Mouse (Mus musculus) midbrain, embryonic 11.5 days (tissue): ENCODE measurements at regions not wholly inside any gene's neighbourhood (a gene's known extent, or its start where the extent isn't known, plus 50 kb on each side); places are given as distances from the start of the nearest gene placed in this dataset.
A peak's percentile ranks its signal among the peaks of the same experiment; 100 is the strongest.

ENCODE experiments used
- ATAC-seq: fragments of 200-750 bp; cut with Nextera tagmentation; 2 replicates; pipeline ENCODE4 v1.8.0; 2017; ENCODE audit warnings: moderate TSS enrichment, moderate library complexity; ENCODE audit not compliant: low FRiP score
- DNase-seq: peaks from one replicate; pipeline ENCODE4 v3.0.0; 2015; ENCODE audit warnings: low spot score; ENCODE audit errors: missing footprints
- H3K27ac ChIP-seq: fragments of 300-500 bp; sonication (generic); 2 replicates; pipeline ENCODE4 v1.5.1; 2014; ENCODE audit warnings: low read depth, low read length
- H3K27me3 ChIP-seq: fragments of 300-500 bp; sonication (generic); 2 replicates; pipeline ENCODE4 v1.6.1; 2014; ENCODE audit warnings: mild to moderate bottlenecking, low read length, moderate library complexity, mixed read lengths; ENCODE audit not compliant: control insufficient read depth, insufficient read depth
- H3K36me3 ChIP-seq: fragments of 300-500 bp; sonication (generic); 2 replicates; pipeline ENCODE4 v1.6.1; 2014; ENCODE audit warnings: mild to moderate bottlenecking, low read length, moderate library complexity, mixed read lengths; ENCODE audit not compliant: control insufficient read depth, insufficient read depth
- H3K4me1 ChIP-seq: fragments of 300-500 bp; sonication (generic); 2 replicates; pipeline ENCODE4 v1.6.1; 2014; ENCODE audit warnings: low read length; ENCODE audit not compliant: control insufficient read depth, insufficient read depth
- H3K4me2 ChIP-seq: fragments of 300-500 bp; sonication (generic); 2 replicates; pipeline ENCODE4 v1.6.1; 2014; ENCODE audit warnings: mild to moderate bottlenecking, moderate library complexity
- H3K4me3 ChIP-seq: fragments of 300-500 bp; sonication (generic); 2 replicates; pipeline ENCODE4 v1.5.1; 2014; ENCODE audit warnings: low read depth, low read length
- H3K9ac ChIP-seq: fragments of 300-500 bp; sonication (generic); 2 replicates; pipeline ENCODE4 v1.6.1; 2014; ENCODE audit warnings: low read length
- H3K9me3 ChIP-seq: fragments of 300-500 bp; sonication (generic); 2 replicates; pipeline ENCODE4 v1.6.1; 2016; ENCODE audit warnings: low read length; ENCODE audit not compliant: control insufficient read depth
- WGBS: fragments of 180-500 bp; shearing (Covaris S2); extraction: QIAGEN DNeasy Blood & Tissue Kit; methylation state at CpG from one replicate; pipeline ENCODE4 v1.1.7; 2014; 5-methylcytosine and 5-hydroxymethylcytosine counted together

DNA sequence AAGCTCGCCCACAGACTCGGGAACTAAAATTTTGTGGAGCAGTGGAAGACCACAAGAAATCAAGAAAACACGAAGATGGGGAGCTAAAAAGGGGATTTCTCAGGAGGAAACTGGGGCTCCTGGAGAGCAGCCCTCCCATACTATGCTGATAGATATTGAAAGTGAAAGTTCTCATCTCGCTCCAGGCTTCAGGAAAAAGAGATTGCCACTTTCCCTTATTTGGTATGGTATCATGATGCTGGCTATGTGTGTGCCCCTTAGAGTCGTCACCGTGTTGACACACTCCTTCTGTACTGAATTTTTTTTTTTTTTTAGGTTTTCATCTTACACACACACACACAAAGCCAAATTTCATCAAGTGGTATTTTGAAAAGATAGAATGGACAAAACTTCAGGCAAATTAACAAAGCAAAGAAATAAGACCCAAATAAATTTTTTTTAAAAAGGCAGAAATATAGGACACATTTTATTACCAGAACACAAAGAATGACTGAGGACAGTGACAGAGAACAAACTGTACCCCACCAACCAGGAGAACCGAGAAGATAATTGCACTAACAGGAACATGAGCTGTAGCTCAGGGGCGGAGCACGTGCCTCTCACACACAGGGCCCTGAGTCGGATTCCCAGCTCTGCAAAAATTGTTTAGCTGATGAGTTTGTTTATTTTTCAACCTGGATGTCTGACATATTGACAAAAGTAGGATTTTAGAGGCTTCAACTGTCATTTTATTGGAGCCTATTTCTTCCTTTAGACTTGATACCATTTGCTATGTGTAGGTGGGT, 244.8 kb downstream of the Ipo11 start:
- DNase-seq = no peak
- no peak overlapping the region for H3K9ac ChIP-seq
- no peaks in the 10 kb centered on the region for H3K9me3 ChIP-seq
- H3K27me3 ChIP-seq = no peaks in the 10 kb centered on the region
- ATAC-seq = no peak
- no peak overlapping the region for H3K4me2 ChIP-seq
- H3K4me3 ChIP-seq = no peak overlapping the region
- no peaks in the 10 kb centered on the region for H3K36me3 ChIP-seq
- H3K4me1 ChIP-seq = no peaks in the 10 kb centered on the region
- WGBS = 84% methylated on average over 10 of the region's 10 CpGs
- H3K27ac ChIP-seq = no peak overlapping the region

DNA sequence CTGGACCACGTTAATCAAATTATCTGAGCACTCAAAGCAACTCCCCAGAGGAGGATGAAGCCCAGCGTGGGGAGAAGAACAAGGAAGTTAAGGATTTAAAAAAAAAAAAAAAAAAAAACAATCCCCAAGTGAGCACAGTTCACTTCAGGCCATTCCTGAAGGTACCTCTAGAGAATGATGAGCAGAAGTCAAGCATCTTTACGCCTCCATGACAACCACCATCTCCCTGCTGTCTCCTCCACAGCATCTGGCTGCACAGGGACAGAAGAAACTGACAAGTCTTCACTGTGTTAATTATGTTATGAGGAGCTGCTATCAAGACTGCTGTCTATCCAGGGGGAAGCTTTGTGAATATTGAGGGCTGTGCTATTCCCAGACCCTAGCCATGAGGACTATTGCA, 246.6 kb downstream of the Ipo11 start:
- no peak for DNase-seq
- H3K4me1 ChIP-seq = no peaks in the 10 kb centered on the region
- no peaks in the 10 kb centered on the region for H3K36me3 ChIP-seq
- no peak overlapping the region for H3K4me3 ChIP-seq
- no peak for ATAC-seq
- no peak overlapping the region for H3K27ac ChIP-seq
- WGBS = 72% methylated on average over 3 of the region's 3 CpGs
- no peaks in the 10 kb centered on the region for H3K27me3 ChIP-seq
- H3K9ac ChIP-seq = no peak overlapping the region
- no peaks in the 10 kb centered on the region for H3K9me3 ChIP-seq
- no peak overlapping the region for H3K4me2 ChIP-seq

DNA sequence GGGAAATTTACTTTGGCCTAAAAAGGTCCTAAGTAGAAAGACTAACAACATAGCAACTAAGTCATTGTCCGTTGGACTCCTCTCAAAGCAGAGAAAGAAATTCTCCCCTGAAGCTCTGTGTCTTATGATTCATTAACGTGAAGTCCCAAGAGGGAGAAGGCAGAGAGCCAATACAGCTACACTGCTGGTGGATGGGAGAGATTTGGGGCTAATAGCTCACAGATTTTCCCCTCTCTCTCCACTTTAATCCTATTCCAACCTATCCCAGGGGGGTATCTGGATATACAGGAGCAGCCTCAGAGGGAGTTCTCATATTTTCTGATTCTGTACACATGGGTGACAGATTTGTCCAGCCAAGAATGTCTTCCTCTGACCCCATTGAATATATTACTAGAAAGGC, 247.1 kb downstream of the Ipo11 start:
- H3K4me2 ChIP-seq = no peak overlapping the region
- DNase-seq (no peak), ATAC-seq (no peak)
- no peak overlapping the region for H3K4me3 ChIP-seq
- no peak overlapping the region for H3K27ac ChIP-seq
- no peak overlapping the region for H3K9ac ChIP-seq
- no peaks in the 10 kb centered on the region for H3K4me1 ChIP-seq
- WGBS = 70% methylated on average over 2 of the region's 2 CpGs
- no peaks in the 10 kb centered on the region for H3K27me3 ChIP-seq
- no peaks in the 10 kb centered on the region for H3K9me3 ChIP-seq
- H3K36me3 ChIP-seq = no peaks in the 10 kb centered on the region

DNA sequence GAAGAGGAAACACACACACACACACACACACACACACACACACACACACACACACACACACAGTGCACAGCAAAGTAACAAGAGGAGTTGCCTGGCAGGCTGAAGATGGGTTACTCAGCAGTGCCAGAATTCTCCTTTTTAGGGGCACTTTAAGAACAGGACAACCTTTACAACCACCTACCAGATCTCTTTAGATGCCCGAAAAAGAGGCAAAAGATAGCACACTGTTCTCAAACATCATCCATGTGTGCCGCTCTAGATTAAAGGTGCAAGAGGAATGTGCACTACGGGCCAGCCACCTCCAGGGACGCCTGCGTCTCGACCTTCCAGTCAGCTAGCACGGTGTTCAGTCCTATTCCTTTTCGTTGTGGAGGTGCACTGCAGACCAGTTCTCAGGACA, 247.7 kb downstream of the Ipo11 start:
- H3K4me1 ChIP-seq = no peaks in the 10 kb centered on the region
- ATAC-seq (no peak), DNase-seq (no peak)
- no peaks in the 10 kb centered on the region for H3K27me3 ChIP-seq
- no peak overlapping the region for H3K4me3 ChIP-seq
- 92% methylated on average over 8 of the region's 8 CpGs for WGBS
- no peaks in the 10 kb centered on the region for H3K9me3 ChIP-seq
- H3K4me2 ChIP-seq = no peak overlapping the region
- no peak overlapping the region for H3K9ac ChIP-seq
- no peak overlapping the region for H3K27ac ChIP-seq
- H3K36me3 ChIP-seq = no peaks in the 10 kb centered on the region

DNA sequence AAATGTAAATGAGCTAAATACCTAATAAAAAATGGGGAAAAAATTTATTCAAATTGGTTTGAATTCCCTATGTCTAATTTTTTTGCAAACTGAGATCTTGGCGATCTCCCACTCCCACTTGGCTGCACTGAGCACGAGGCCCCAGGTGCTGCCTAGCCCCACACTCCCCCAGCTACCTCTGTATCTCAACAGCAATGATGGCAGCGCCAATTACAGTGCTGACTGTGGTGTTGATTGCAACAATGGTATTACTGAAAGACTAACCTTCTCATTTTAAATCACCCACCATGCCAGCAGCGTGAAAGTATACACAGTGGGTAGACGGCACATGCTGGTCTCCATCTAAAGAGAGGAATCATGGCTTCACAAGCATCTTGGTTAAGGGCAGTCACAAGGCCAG, 267.1 kb downstream of the Ipo11 start:
- no peaks in the 10 kb centered on the region for H3K4me1 ChIP-seq

DNA sequence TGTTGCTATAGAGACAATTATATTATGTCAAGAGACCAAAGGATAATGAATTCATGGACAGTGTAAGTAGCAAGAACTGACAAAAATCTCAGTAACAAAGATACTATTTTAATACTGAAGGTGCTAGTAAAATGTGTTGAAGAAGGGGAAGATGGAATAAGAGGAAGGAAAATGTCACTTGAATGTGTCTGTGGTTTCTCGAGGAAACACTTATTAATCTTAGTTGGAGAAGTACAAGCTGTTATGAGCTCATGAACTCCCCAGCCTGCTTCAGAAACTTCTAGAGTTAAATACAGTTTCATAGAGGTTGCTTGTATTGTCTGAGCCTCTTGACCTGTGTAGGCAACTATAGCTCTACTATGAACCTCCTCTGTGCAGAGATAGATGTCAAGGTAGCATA, 274.6 kb downstream of the Ipo11 start:
- Histone ChIP-seq H3K9me3 (no peaks in the 10 kb centered on the region), H3K9ac (no peak overlapping the region), H3K36me3 (no peaks in the 10 kb centered on the region), H3K4me3 (no peak overlapping the region), H3K27me3 (no peaks in the 10 kb centered on the region), H3K4me1 (no peaks in the 10 kb centered on the region), H3K27ac (no peak overlapping the region), H3K4me2 (no peak overlapping the region)
- DNase-seq (no peak), ATAC-seq (no peak)
- WGBS = 96% methylated on average over 1 of the region's 1 CpGs

More for the DNA sequence above, 267.1 kb downstream of the Ipo11 start:
- no peak overlapping the region for H3K9ac ChIP-seq
- DNase-seq = no peak
- H3K4me2 ChIP-seq = no peak overlapping the region
- no peaks in the 10 kb centered on the region for H3K9me3 ChIP-seq
- 84% methylated on average over 5 of the region's 5 CpGs for WGBS
- no peak overlapping the region for H3K27ac ChIP-seq
- H3K27me3 ChIP-seq = no peaks in the 10 kb centered on the region
- no peak overlapping the region for H3K4me3 ChIP-seq
- H3K36me3 ChIP-seq = no peaks in the 10 kb centered on the region
- ATAC-seq = no peak

DNA sequence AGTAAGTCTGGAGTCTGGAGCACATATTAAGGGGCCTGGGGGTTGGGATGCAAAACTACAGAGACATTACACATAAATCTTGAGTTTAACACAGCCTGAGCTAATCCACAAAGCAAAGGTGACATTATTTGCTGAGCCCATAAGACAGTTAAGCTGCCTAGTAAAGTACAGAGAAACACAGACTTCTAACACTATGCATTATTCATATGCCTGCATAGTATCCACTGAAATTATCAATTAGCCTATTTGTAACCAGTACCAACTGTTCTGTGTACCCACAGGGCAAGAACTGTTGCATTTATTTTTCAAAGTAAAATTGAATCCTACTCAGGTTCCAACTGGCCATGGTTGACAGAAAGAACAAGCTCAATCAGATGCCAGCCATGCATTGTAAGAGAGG, 287.4 kb downstream of the Ipo11 start:
- Histone ChIP-seq H3K36me3 (no peaks in the 10 kb centered on the region), H3K27me3 (no peaks in the 10 kb centered on the region), H3K4me3 (no peak overlapping the region), H3K27ac (no peak overlapping the region), H3K4me1 (no peaks in the 10 kb centered on the region), H3K9me3 (no peaks in the 10 kb centered on the region), H3K4me2 (no peak overlapping the region), H3K9ac (no peak overlapping the region)
- no peak for ATAC-seq
- DNase-seq = no peak

DNA sequence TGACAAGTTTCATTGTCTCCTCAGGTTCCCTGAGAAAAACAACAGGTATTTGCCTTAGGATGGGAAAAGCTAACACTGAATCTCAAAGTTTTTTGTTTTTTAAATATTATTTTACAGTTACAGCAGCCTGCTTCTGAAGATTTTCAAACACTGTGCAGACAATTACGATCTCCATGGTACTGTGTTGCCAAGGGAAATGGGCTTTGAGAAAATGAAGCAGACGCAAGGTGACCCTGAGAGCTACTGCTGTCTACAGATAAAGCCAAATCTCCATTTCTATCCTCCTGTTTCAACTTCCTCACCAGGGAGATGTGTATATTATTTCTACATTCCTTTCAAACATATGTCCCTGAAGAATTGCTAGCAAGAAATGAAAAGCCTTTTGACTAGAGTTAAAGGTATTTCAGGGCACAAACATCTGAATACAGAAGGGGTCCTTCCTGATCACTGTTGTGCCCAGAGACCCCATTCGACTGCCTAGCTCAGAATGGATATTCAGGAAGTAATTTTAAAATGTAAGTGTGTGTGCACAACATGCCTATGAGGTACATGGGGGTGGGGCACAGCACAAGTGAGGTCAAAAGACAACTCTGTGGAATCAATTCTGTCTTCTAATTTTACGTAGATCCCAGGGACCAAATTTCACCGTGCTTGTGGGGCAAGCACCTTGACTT, 293.3 kb downstream of the Ipo11 start:
- H3K27me3 ChIP-seq = no peaks in the 10 kb centered on the region
- ATAC-seq (no peak), DNase-seq (peak; percentile 82)
- no peaks in the 10 kb centered on the region for H3K9me3 ChIP-seq
- H3K27ac ChIP-seq = no peak overlapping the region
- no peaks in the 10 kb centered on the region for H3K36me3 ChIP-seq
- no peak overlapping the region for H3K9ac ChIP-seq
- no peak overlapping the region for H3K4me2 ChIP-seq
- 88% methylated on average over 5 of the region's 5 CpGs for WGBS
- H3K4me1 ChIP-seq = no peaks in the 10 kb centered on the region
- H3K4me3 ChIP-seq = no peak overlapping the region

DNA sequence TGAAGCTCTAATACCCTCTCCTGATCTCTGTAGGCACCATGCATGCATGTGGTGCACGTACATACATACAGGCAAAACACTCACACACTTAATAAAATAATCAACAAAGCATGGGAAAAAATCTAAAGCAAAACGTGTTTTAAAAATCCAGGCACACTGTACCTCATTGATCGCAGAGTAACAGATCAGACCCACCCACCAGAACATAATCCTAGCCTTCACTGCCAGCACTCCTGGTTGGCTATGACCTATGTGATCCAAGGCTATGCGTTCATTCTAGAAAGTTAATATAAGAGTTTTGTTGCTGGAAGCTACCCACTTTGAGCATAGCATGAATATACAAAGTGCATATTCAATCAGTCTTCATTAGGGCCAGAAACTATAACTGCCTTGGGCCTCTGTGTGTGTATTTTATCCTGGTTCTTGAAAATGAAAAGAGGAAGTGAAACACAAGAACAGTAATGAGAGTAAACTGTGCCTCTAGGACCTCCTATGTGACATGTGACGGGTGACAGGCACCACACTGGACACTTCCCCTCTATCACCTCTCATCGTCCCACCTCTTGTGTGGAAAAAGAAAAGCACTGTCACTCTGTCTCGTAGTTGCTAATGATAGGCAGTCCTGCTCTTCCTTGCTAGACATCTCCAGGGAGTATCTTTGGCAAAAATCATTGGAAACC, 297.9 kb downstream of the Ipo11 start:
- WGBS = 81% methylated on average over 7 of the region's 7 CpGs
- Histone ChIP-seq H3K4me2 (no peak overlapping the region), H3K4me3 (no peak overlapping the region), H3K36me3 (no peaks in the 10 kb centered on the region), H3K27ac (no peak overlapping the region), H3K9me3 (no peaks in the 10 kb centered on the region), H3K4me1 (no peaks in the 10 kb centered on the region), H3K9ac (no peak overlapping the region), H3K27me3 (no peaks in the 10 kb centered on the region)
- no peak for DNase-seq
- no peak for ATAC-seq
